Mouse (Mus musculus): ENCODE results near the gene Ifngr1. TPM values are rescaled to one million over a fixed set of nuclear protein-coding genes. Genes with fewer than 3 reads are reported as not detected.

The Ifngr1 gene
- polyA plus RNA-seq, 1 experiment: 44.0 TPM

DNA sequence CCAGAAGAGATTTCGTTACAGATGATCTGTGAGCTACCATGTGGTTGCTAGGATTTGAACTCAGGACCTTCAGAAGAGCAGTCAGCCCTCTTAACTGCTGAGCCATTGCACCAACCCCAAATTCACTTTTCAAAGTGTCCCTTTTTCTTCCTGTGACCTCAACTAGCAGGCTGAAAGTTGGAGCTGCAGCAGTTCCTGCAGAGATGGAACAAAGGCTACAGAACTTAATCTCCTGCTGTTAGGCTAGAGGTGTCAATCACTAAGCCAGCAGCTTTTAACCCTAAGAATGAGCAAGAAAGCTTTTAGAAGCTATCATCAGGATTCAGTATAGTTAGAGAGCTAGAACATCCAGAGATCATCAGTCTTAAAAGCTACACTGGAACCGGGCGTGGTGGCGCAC lies 24.3 kb upstream of the Ifngr1 start:
- no peak overlapping the region for H3K27ac ChIP-seq (ENCODE audit: insufficient read depth, low read length)
- no peak overlapping the region for H3K4me3 ChIP-seq (ENCODE audit: insufficient read depth, low read length)
- H3K4me1 ChIP-seq (ENCODE audit: control insufficient read depth, insufficient read depth, low read length): peaks cover 12% of the 10 kb centered on the region
- no peak for TF ChIP-seq POLR2A (IDR thresholded peaks at IDR 0.05; ENCODE audit: low read depth, low read length)
- TF ChIP-seq CTCF (IDR thresholded peaks at IDR 0.05; ENCODE audit: borderline replicate concordance, insufficient read depth, low read length): no peak

DNA sequence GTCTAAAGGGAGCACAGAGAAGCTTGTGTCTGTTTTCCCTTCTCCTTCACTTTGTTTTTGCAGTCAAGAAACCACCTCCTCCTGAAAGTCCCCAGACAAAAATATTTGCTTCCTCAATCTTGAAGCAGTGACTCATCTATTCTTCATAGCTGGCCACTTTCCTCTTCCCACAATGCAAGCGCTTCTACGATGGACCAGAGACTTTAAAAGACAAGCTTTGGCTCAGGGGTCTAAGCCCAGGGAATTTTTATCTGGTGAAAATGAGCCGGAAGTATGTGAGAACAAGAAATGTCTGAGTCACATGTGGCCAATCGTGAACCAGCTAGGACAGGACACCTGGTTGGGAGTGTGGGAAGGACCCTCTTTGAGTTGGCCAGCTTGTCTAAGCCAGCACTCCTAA lies 21.5 kb upstream of the Ifngr1 start:
- Histone ChIP-seq H3K4me3 (ENCODE audit: insufficient read depth, low read length) (no peak overlapping the region), H3K4me1 (ENCODE audit: control insufficient read depth, insufficient read depth, low read length) (peaks cover 9% of the 10 kb centered on the region), H3K27ac (ENCODE audit: insufficient read depth, low read length) (peak overlapping the region; percentile 68)
- TF ChIP-seq CTCF (IDR thresholded peaks at IDR 0.05; ENCODE audit: borderline replicate concordance, insufficient read depth, low read length) (no peak), POLR2A (IDR thresholded peaks at IDR 0.05; ENCODE audit: low read depth, low read length) (no peak)

DNA sequence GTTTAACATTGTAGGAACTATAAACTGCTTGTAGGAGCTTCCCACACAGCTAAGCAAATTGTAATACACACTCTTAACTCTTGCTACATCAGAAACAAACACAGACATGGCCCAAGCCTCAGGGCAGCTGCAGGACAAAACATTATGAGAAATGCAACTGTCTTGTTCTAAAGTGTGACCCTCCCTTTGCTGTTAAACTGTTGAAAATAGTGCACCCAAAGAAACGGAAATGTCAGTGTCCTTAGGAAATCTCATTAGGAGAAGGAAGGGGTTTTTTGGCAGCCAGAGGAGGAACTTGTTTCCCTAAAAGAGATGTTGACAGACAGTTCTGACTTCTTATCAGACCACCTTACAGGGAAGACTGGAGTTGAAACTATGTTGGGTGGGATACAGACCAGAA lies 21.0 kb upstream of the Ifngr1 start:
- peaks cover 9% of the 10 kb centered on the region for H3K4me1 ChIP-seq (ENCODE audit: control insufficient read depth, insufficient read depth, low read length)
- H3K4me3 ChIP-seq (ENCODE audit: insufficient read depth, low read length): no peak overlapping the region
- no peak for TF ChIP-seq POLR2A (IDR thresholded peaks at IDR 0.05; ENCODE audit: low read depth, low read length)
- TF ChIP-seq CTCF (IDR thresholded peaks at IDR 0.05; ENCODE audit: borderline replicate concordance, insufficient read depth, low read length): no peak
- H3K27ac ChIP-seq (ENCODE audit: insufficient read depth, low read length): peak overlapping the region; percentile 68

DNA sequence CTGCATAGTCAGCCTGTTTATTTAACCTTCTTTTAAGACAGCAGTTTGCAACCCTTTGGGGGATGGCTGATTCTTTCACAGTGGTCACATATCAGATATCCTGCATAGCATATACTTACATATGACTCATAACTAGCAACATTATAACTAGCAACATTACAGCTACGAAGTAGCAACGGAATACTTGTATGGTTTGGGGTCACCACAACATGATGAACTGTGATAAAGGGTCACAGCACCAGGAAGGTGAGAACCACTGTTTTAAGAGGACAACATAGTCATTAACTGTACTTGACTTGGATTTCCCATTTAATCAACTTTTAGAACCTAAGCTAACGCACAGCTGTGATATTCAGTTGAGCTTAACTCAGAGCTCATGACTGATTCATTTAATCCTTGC lies 14.2 kb upstream of the Ifngr1 start:
- Histone ChIP-seq H3K27ac (ENCODE audit: insufficient read depth, low read length) (no peak overlapping the region), H3K4me3 (ENCODE audit: insufficient read depth, low read length) (no peak overlapping the region), H3K4me1 (ENCODE audit: control insufficient read depth, insufficient read depth, low read length) (no peaks in the 10 kb centered on the region)
- TF ChIP-seq POLR2A (IDR thresholded peaks at IDR 0.05; ENCODE audit: low read depth, low read length) (no peak), CTCF (IDR thresholded peaks at IDR 0.05; ENCODE audit: borderline replicate concordance, insufficient read depth, low read length) (no peak)

DNA sequence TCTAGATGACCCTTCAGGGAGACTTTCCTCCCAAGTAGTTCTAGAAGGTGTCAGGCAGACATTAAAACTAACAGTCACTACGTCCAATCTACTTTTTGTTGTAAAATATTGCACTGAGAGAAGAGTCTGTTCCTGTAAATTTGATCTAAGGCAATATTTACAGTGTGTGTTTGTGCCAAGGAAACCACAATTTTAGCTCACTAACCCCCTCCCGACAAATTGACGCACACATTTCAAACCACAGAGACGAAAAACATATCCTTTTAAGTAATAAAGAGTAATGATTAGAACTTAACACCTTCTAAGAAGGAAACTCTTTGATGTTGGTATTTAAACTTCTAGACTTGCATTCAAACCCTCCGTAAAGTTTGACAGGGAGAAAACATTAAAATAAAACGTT lies 13.7 kb upstream of the Ifngr1 start:
- Histone ChIP-seq H3K4me3 (ENCODE audit: insufficient read depth, low read length) (no peak overlapping the region), H3K27ac (ENCODE audit: insufficient read depth, low read length) (no peak overlapping the region), H3K4me1 (ENCODE audit: control insufficient read depth, insufficient read depth, low read length) (no peaks in the 10 kb centered on the region)
- TF ChIP-seq CTCF (IDR thresholded peaks at IDR 0.05; ENCODE audit: borderline replicate concordance, insufficient read depth, low read length) (no peak), POLR2A (IDR thresholded peaks at IDR 0.05; ENCODE audit: low read depth, low read length) (no peak)

DNA sequence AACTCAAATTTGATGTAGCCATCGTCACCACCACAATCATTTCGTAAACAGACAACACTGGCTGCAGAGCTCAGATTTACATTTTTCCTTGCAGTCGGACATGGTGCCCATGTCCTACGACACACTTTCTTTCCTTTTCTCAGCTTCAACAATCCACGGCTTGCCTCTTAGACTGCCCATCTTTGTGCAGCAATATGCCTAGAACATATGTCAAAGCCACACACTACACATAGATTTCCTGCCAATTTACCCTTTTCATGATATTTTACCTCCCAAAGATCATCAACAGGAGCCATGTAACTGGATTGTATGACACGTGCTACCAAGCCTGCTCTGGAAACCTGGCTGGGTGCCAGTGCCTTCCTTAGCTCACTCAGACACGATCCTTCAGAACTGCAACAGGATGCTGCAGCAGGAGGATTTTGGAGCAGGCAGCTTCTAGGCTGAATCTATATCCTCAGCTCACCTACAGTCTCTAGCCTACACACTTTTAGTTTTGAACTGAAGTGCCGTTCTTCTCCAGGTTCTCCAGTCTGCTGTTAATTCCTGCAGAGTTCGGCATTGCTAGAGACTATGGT lies 13.3 kb upstream of the Ifngr1 start:
- H3K27ac ChIP-seq (ENCODE audit: insufficient read depth, low read length): no peak overlapping the region
- H3K4me3 ChIP-seq (ENCODE audit: insufficient read depth, low read length): no peak overlapping the region
- no peak for TF ChIP-seq POLR2A (IDR thresholded peaks at IDR 0.05; ENCODE audit: low read depth, low read length)
- TF ChIP-seq CTCF (IDR thresholded peaks at IDR 0.05; ENCODE audit: borderline replicate concordance, insufficient read depth, low read length): no peak
- no peaks in the 10 kb centered on the region for H3K4me1 ChIP-seq (ENCODE audit: control insufficient read depth, insufficient read depth, low read length)

DNA sequence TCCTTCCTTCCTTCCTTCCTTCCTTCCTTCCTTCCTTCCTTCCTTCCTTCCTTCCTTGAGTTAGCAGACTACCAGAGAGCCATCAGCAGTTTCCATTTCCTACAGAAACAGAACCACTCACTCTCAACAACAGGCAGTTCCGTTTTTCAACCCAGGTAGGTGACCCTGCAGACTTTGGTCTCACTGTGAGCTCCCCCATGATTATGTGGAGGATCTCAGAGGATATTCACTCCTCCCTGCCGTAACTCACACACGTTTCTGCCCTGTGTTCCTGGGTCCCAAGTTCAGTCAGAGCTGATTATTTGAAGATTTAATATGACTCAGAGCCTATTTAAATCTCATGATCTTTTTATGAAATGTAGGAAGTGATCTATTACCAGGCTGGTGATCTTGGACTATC lies 11.1 kb upstream of the Ifngr1 start:
- Histone ChIP-seq H3K27ac (ENCODE audit: insufficient read depth, low read length) (no peak overlapping the region), H3K4me1 (ENCODE audit: control insufficient read depth, insufficient read depth, low read length) (no peaks in the 10 kb centered on the region), H3K4me3 (ENCODE audit: insufficient read depth, low read length) (no peak overlapping the region)
- TF ChIP-seq CTCF (IDR thresholded peaks at IDR 0.05; ENCODE audit: borderline replicate concordance, insufficient read depth, low read length) (no peak), POLR2A (IDR thresholded peaks at IDR 0.05; ENCODE audit: low read depth, low read length) (no peak)

DNA sequence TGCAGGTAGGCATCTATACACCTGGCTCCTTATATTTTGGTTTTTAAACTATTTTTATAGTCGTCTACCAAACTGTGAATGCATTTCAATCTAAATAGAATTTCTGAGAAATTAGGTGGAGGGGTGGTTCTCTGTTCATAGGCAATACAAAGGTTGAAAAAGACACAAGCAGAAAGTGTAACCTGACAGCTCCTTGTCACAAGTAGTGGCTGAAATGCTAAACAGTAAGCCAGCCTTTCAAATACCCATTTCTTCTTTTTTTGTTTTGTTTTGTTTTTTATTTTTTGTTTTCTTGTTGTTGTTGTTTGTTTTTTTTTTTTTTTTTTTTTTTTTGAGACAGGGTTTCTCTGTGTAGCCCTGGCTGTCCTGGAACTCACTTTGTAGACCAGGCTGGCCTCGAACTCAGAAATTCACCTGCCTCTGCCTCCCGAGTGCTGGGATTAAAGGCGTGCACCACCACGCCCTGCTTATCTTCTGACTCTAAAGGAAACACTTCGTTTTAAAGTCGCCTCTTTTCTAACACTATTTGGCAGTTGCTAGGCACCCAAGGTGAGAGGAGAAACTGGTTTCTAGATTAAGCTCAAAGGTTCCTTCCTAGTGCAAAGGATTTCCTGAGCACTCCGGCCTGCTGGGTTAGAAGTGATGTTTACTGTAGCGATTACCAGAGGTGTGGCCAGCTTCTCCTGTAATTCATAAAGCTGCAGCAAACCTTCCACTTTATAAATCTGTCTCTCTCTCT lies 9.7 kb upstream of the Ifngr1 start:
- TF ChIP-seq CTCF (IDR thresholded peaks at IDR 0.05; ENCODE audit: borderline replicate concordance, insufficient read depth, low read length): no peak
- no peak for TF ChIP-seq POLR2A (IDR thresholded peaks at IDR 0.05; ENCODE audit: low read depth, low read length)
- Histone ChIP-seq H3K4me1 (ENCODE audit: control insufficient read depth, insufficient read depth, low read length) (no peaks in the 10 kb centered on the region), H3K4me3 (ENCODE audit: insufficient read depth, low read length) (no peak overlapping the region), H3K27ac (ENCODE audit: insufficient read depth, low read length) (no peak overlapping the region)

DNA sequence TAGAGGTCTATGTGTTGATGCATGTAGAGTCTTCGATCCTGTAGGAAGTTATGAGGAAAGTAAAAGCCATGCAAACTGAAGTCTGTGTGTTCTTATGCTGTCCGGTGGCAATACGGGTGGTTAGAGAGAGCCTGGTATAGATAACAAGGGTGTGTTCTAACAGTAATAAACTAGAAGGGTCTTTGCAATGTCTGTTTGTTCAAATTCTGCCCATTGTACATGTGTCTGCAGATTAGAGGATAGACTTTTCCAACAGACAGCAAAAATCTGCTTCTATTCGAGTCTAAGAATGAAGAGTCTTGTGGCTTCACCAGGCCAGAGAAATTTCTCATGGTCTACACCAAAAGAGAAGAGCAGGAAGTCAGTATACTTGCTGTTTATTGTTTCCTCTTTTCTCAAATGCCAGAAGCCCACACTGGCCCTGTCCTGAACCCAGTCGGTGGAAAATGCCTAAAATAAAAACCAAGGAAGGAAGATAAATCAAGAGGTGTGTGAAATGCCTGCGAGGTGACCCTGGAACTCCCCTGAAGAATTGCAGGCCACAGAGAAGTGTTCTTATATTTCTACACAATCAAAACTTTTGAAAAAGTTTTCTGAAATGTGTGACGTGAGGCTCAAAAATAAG lies 8.8 kb upstream of the Ifngr1 start:
- Histone ChIP-seq H3K27ac (ENCODE audit: insufficient read depth, low read length) (no peak overlapping the region), H3K4me1 (ENCODE audit: control insufficient read depth, insufficient read depth, low read length) (no peaks in the 10 kb centered on the region), H3K4me3 (ENCODE audit: insufficient read depth, low read length) (no peak overlapping the region)
- no peak for TF ChIP-seq CTCF (IDR thresholded peaks at IDR 0.05; ENCODE audit: borderline replicate concordance, insufficient read depth, low read length)
- no peak for TF ChIP-seq POLR2A (IDR thresholded peaks at IDR 0.05; ENCODE audit: low read depth, low read length)

DNA sequence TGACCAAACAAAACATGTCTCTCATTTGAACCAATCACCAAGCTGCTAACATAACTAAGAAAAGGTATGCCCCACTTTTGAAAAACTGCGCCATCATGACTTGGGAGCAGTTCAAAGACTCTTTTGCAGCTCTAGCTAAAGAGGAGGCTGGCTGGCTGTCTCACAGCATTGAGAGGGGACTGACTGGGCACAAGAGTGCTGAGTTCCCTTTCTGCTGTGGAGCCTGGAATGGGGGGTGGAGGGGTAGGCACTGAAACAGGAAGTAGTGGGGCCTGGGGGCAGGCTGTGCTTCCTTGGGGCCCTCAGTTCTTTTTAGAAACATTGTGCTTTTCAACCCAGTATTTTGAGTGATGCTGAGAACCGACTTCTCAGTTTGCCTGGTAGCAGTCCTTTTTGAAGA lies 7.7 kb upstream of the Ifngr1 start:
- H3K4me1 ChIP-seq (ENCODE audit: control insufficient read depth, insufficient read depth, low read length): no peaks in the 10 kb centered on the region
- no peak overlapping the region for H3K27ac ChIP-seq (ENCODE audit: insufficient read depth, low read length)
- H3K4me3 ChIP-seq (ENCODE audit: insufficient read depth, low read length): no peak overlapping the region
- TF ChIP-seq CTCF (IDR thresholded peaks at IDR 0.05; ENCODE audit: borderline replicate concordance, insufficient read depth, low read length) (no peak), POLR2A (IDR thresholded peaks at IDR 0.05; ENCODE audit: low read depth, low read length) (no peak)
